Mouse (Mus musculus): ENCODE data around the gene Ttll12. TPM values are rescaled to one million over a fixed set of nuclear protein-coding genes. Genes with fewer than 3 reads are reported as not detected.

The Ttll12 gene
- total RNA-seq (2012; rRNA removed) (41.9 and 43.9 TPM in 2 replicates), polyA plus RNA-seq (2012; ENCODE audit: insufficient read depth in 1 of 2, insufficient read length in 2 of 2, low read depth in 1 of 2, low replicate concordance in 2 of 2, missing spikeins in 1 of 2) (10 to 100 TPM in 1 of 2 experiments, not detected in 1; 76.5 TPM)

DNA sequence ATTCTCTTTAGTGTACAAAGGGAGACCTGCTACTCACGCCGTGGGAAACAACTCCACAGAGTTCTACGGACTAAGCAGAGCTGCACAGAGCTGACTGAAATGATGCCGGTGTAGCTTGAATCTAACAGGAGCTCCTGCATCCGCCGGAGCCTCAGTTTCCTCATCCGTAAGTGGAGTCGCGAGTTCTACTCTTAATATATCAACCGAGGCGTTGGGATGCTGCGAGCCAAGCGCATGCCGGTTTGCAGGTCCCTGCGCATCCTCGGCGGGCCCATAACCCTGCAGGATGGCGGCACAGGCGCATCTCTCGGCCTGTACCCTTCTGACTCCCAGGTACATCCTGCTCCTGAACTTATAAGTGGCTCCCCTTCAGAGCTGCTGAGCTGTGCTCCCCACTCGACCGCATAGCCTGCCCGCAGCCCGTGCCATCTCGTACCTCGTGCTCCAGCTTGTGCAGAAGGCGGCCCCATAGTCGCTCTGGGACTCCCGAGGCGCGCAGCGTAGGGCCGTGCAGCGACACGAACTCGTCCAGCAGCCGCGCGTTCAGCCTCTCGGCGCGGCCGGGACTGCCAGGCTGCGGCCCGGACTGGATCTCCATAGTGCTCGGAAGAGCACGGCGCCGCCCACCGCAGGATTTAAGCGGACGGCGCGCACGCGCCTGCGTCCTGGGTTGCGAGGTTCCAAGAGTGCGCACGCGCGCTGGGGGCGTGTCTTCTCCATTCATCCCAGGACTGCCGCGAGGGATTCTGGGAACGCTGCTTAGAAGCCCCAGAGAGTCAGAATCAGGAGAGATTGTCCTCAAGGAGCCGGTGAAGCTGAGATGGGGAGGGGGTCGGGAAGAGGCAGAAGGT lies at the start of gene Ttll12:
Gene Ttll12 (minus strand): TSS at position 645 of the 851 bp plus-strand sequence.
- Histone ChIP-seq H3K27ac (ENCODE audit: control insufficient read depth, low read depth, low read length) (peak within 1 kb of the TSS; percentile 95), H3K4me3 (ENCODE audit: control insufficient read depth in 1 of 2, insufficient read depth in 1 of 2, low read depth in 2 of 2, low read length in 2 of 2) (peak within 1 kb of the TSS; percentile 59 to 89), H3K27me3 (ENCODE audit: control insufficient read depth in 1 of 2, insufficient read depth in 2 of 2, low read length in 2 of 2) (no peaks in the 10 kb centered on the region), H3K36me3 (ENCODE audit: control insufficient read depth in 1 of 2, insufficient read depth in 2 of 2, low read length in 2 of 2) (peaks cover 1 to 20% of the 10 kb centered on the region in 2 experiments; a peak in 3 of 4 replicates), H3K4me1 (ENCODE audit: control insufficient read depth in 1 of 2, insufficient read depth in 2 of 2, low read length in 2 of 2) (peaks cover 17 to 23% of the 10 kb centered on the region in 2 experiments), H3K9ac (ENCODE audit: control insufficient read depth, low read depth, low read length, poor library complexity, severe bottlenecking) (peak within 1 kb of the TSS; percentile 86), H3K9me3 (replicated peaks; ENCODE audit: insufficient read depth, low read length) (no peaks in the 10 kb centered on the region), H3K79me2 (ENCODE audit: control insufficient read depth, insufficient read depth, low read length, poor library complexity) (peaks cover 43% of the 10 kb centered on the region)
- peak; percentile 98 for DNase-seq (ENCODE audit: low read depth, low spot score)
- peak; percentile 74 for TF ChIP-seq MXI1 (IDR thresholded peaks at IDR 0.05; ENCODE audit: low read depth, low read length)
- 0 out of 2 replicates have a peak, but pooled peaks have one; percentile 0 for TF ChIP-seq MAX (IDR thresholded peaks at IDR 0.05; ENCODE audit: low read length)
- TF ChIP-seq TBP (IDR thresholded peaks at IDR 0.05; ENCODE audit: low read depth, low read length): peak; percentile 78
- no peak for TF ChIP-seq MEF2A (IDR thresholded peaks at IDR 0.05; ENCODE audit: extremely low read depth, insufficient replicate concordance, low read depth, low read length, poor library complexity, severe bottlenecking)
- no peak; the same call in 1 of the 2 replicates for TF ChIP-seq POLR2AphosphoS5 (IDR thresholded peaks at IDR 0.05; ENCODE audit: borderline replicate concordance, low read depth, low read length)
- TF ChIP-seq HCFC1 (IDR thresholded peaks at IDR 0.05; ENCODE audit: low read depth, low read length): peak; percentile 77
- no peak for TF ChIP-seq ETS1 (IDR thresholded peaks at IDR 0.05; ENCODE audit: low read depth, low read length)
- no peak for TF ChIP-seq KAT2A (conservative IDR thresholded peaks at IDR 0.05; ENCODE audit: low read depth, low read length)
- peak; percentile 86 for TF ChIP-seq NELFE (IDR thresholded peaks at IDR 0.05; ENCODE audit: low read depth, low read length)
- no peak for TF ChIP-seq UBTF (IDR thresholded peaks at IDR 0.05; ENCODE audit: borderline replicate concordance, insufficient read depth, low read depth, low read length)
- peak; percentile 42; the same call in 1 of the 2 replicates for TF ChIP-seq SIN3A (IDR thresholded peaks at IDR 0.05; ENCODE audit: low read length)
- no peak for TF ChIP-seq BHLHE40 (IDR thresholded peaks at IDR 0.05; ENCODE audit: borderline replicate concordance, low read depth, low read length)
- TF ChIP-seq MYC (IDR thresholded peaks at IDR 0.05; ENCODE audit: low read depth, low read length): 0 out of 2 replicates have a peak, but pooled peaks have one; percentile 13
- TF ChIP-seq GABPA (IDR thresholded peaks at IDR 0.05; ENCODE audit: low read depth, low read length): no peak
- TF ChIP-seq MAFK (IDR thresholded peaks at IDR 0.05; ENCODE audit: borderline replicate concordance, low read depth, low read length): no peak
- TF ChIP-seq POLR2A (IDR thresholded peaks at IDR 0.05; ENCODE audit: control insufficient read depth in 1 of 2, insufficient read depth in 1 of 2, low read depth in 1 of 2, low read length in 2 of 2, poor library complexity in 1 of 2): peak; percentile 85 to 89
- peak; percentile 51; the same call in 1 of the 2 replicates for TF ChIP-seq MAZ (IDR thresholded peaks at IDR 0.05; ENCODE audit: low read depth, low read length)
- no peak for TF ChIP-seq EP300 (IDR thresholded peaks at IDR 0.05; ENCODE audit: low read depth in 1 of 2, low read length in 2 of 2)
- no peak for TF ChIP-seq ZMIZ1 (IDR thresholded peaks at IDR 0.05; ENCODE audit: low read depth, low read length)
- TF ChIP-seq NRF1 (IDR thresholded peaks at IDR 0.05; ENCODE audit: insufficient read depth, low read depth, low read length, poor library complexity, severe bottlenecking): peak; percentile 98
- TF ChIP-seq ZKSCAN1 (IDR thresholded peaks at IDR 0.05; ENCODE audit: low read depth, low read length): no peak
- no peak for TF ChIP-seq GATA1 (IDR thresholded peaks at IDR 0.05; ENCODE audit: low read depth, low read length)
- TF ChIP-seq POLR2AphosphoS2 (IDR thresholded peaks at IDR 0.05; ENCODE audit: low read length): 0 out of 2 replicates have a peak, but pooled peaks have one; percentile 68
- TF ChIP-seq TCF12 (IDR thresholded peaks at IDR 0.05; ENCODE audit: low read depth, low read length): no peak; the same call in 1 of the 2 replicates
- no peak for TF ChIP-seq RCOR1 (IDR thresholded peaks at IDR 0.05; ENCODE audit: low read depth, low read length)
